9 mouse cellular contexts compared by ENCODE assay signal in the genomic region with DNA sequence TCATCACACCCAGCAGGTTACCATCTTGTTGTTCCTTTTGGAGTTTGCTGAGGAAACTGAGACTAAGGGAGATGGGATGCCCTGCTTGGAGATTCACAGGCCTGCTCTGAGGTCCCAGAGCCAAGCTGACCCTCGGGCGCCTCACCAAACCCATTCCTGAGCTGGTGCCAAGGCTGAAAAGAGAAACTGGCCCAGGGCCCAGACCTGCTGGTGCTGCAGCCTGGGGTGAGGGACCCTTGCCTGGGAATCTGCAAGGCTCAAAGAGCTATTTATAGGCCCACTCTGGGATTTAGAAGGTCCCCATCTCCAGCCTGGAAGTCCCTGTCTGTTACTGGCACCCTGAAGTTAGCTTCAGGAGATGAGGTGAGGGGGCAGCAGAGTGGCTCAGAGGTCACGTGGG. TPM values are rescaled to one million over a fixed set of nuclear protein-coding genes. Genes with fewer than 3 reads are reported as not detected.
DNase-seq lines count a peak whose midpoint lies in the region; ATAC-seq and TF ChIP-seq lines count a peak whose summit lies in the region.
"Had no signal": no experiment of that assay in that cellular context is flagged by ENCODE, and none has a peak within 500 bp of the region (broad histone marks: within the 10 kb centered on the region; RNA-seq: fewer than 3 reads in every experiment).

No protein-coding gene starts in this region.

- no peak overlapping the region for H3K4me2 ChIP-seq in lung, embryonic 14.5 days
- H3K4me2 ChIP-seq in lung, postnatal 0 days (replicated peaks; ENCODE audit: low read depth, low read length), result no peak overlapping the region

- WGBS in lung, embryonic 14.5 days, result 62% methylated on average over 3 of the region's 3 CpGs
- WGBS in lung, postnatal 0 days, result 54% methylated on average over 3 of the region's 3 CpGs
- whole genome bisulfite sequencing in thymus, adult 2 months, result 93% methylated on average over 3 of the region's 3 CpGs

- H3K27me3 ChIP-seq in lung, embryonic 14.5 days (ENCODE audit: insufficient read depth, low read length), result no peaks in the 10 kb centered on the region
- no peaks in the 10 kb centered on the region for H3K27me3 ChIP-seq in lung, postnatal 0 days (replicated peaks; ENCODE audit: insufficient read depth, low read length)
- no peaks in the 10 kb centered on the region for H3K27me3 ChIP-seq in thymus, adult 2 months (ENCODE audit: control insufficient read depth, insufficient read depth, low read length)

- TF ChIP-seq CTCF in lung, embryonic 14.5 days (IDR thresholded peaks at IDR 0.05; ENCODE audit: low read depth), result no peak
- TF ChIP-seq CTCF in lung, postnatal 0 days (IDR thresholded peaks at IDR 0.05), result no peak
- TF ChIP-seq CTCF in thymus, adult 2 months (IDR thresholded peaks at IDR 0.05; ENCODE audit: borderline replicate concordance, control insufficient read depth, extremely low read depth, insufficient read depth, low read length, poor library complexity), result no peak

- peak; percentile 41 to 84 for DNase-seq in adrenal gland, adult (ENCODE audit: inconsistent age in 2 of 2, low spot score in 1 of 2)
- no peak for DNase-seq in adrenal gland, adult 18-20 months (ENCODE audit: low spot score in 2 of 2)
- peak; percentile 31 for DNase-seq in lung, embryonic 14.5 days
- DNase-seq in lung, postnatal 0 days (ENCODE audit: low spot score), result no peak
- peak; percentile 41 to 56 for DNase-seq in gastrocnemius, postnatal 36 days
- peak; percentile 37 to 64 for DNase-seq in kidney, postnatal 36 days
- DNase-seq in thymus, adult 2 months, result no peak

- intact Hi-C loops in gastrocnemius, postnatal 36 days (cut with DNase I), result no loop called here

- no peak overlapping the region for H3K9ac ChIP-seq in lung, embryonic 14.5 days
- no peak overlapping the region for H3K9ac ChIP-seq in lung, postnatal 0 days (replicated peaks; ENCODE audit: low read depth)

- no peak overlapping the region for H3K27ac ChIP-seq in lung, embryonic 14.5 days (ENCODE audit: low read depth)
- no peak overlapping the region for H3K27ac ChIP-seq in lung, postnatal 0 days (ENCODE audit: low read length)
- H3K27ac ChIP-seq in thymus, adult 2 months (ENCODE audit: control insufficient read depth, insufficient read depth, low read length), result no peak overlapping the region

- no peak for TF ChIP-seq EP300 in lung, postnatal 0 days (IDR thresholded peaks at IDR 0.05)

- H3K9me3 ChIP-seq in lung, embryonic 14.5 days (ENCODE audit: low read depth, low read length), result no peaks in the 10 kb centered on the region
- no peaks in the 10 kb centered on the region for H3K9me3 ChIP-seq in lung, postnatal 0 days (ENCODE audit: low read length)
- H3K9me3 ChIP-seq: megakaryocyte, embryonic 14.5 days had no signal

- H3K4me3 ChIP-seq in lung, embryonic 14.5 days (ENCODE audit: low read depth, low read length), result no peak overlapping the region
- no peak overlapping the region for H3K4me3 ChIP-seq in lung, postnatal 0 days (ENCODE audit: low read depth, low read length)
- no peak overlapping the region for H3K4me3 ChIP-seq in thymus, adult 2 months (ENCODE audit: control insufficient read depth, insufficient read depth, low read length)
- H3K4me3 ChIP-seq: megakaryocyte, embryonic 14.5 days had no signal

- TF ChIP-seq POLR2A in thymus, adult 2 months (IDR thresholded peaks at IDR 0.05; ENCODE audit: control insufficient read depth, extremely low read depth, insufficient read depth, low read length, poor library complexity), result no peak

- peaks cover 13% of the 10 kb centered on the region for H3K36me3 ChIP-seq in lung, embryonic 14.5 days (ENCODE audit: insufficient read depth)
- H3K36me3 ChIP-seq in lung, postnatal 0 days (ENCODE audit: insufficient read depth, low read length), result no peaks in the 10 kb centered on the region
- H3K36me3 ChIP-seq in thymus, adult 2 months (ENCODE audit: control insufficient read depth, insufficient read depth, low read length), result peaks cover 3% of the 10 kb centered on the region; the same call in 1 of the 2 replicates

- 0 out of 2 replicates have a peak, but pooled peaks cover 4% of the 10 kb centered on the region for H3K4me1 ChIP-seq in lung, embryonic 14.5 days (ENCODE audit: insufficient read depth)
- no peaks in the 10 kb centered on the region for H3K4me1 ChIP-seq in lung, postnatal 0 days (ENCODE audit: insufficient read depth, low read depth, low read length)
- H3K4me1 ChIP-seq in thymus, adult 2 months (replicated peaks; ENCODE audit: control insufficient read depth, insufficient read depth, low read length), result peaks cover 17% of the 10 kb centered on the region

- no peak for ATAC-seq in lung, embryonic 14.5 days (ENCODE audit: insufficient read depth)
- no peak for ATAC-seq in lung, postnatal 0 days
- ATAC-seq in megakaryocyte progenitor cell, adult 5-6 weeks (replicated peaks; ENCODE audit: poor library complexity), result no peak

RNA-seq across cellular contexts. Expression of gene Nr2c2ap, which starts 2.7 kb away (rescaled TPM):
- total RNA-seq in adrenal gland, adult 18-20 months (2021), result 10 to 100 TPM; 19.0 to 24.0 TPM
- polyA plus RNA-seq in lung, embryonic 14.5 days (2014; fragmentation: Nextera tagmentation; extraction: Ambion mirVana), result 23.1 and 25.2 TPM in 2 replicates
- polyA plus RNA-seq in lung, postnatal 0 days (2015; fragmentation: Nextera tagmentation; extraction: Ambion mirVana), result 27.8 and 32.0 TPM in 2 replicates
- 1 to 10 TPM; 4.3 to 4.6 TPM for total RNA-seq in gastrocnemius, postnatal 36 days (2021)
- polyA plus RNA-seq in thymus, adult 2 months (2012; rRNA removed), result 20.7 and 26.9 TPM in 2 replicates
- total RNA-seq in megakaryocyte progenitor cell, adult 5-6 weeks (2015), result 38.4 and 45.6 TPM in 2 replicates
- total RNA-seq in megakaryocyte progenitor cell, adult 5-6 weeks (2017), result 11.6 and 13.2 TPM in 2 replicates

RNA-seq across cellular contexts. Expression of gene Ncan, which starts 7.8 kb away (rescaled TPM):
- 1 to 10 TPM in 1 of 2 experiments, under 1 TPM in 1; 0.13 to 2.6 TPM for total RNA-seq in adrenal gland, adult 18-20 months (2021)
- polyA plus RNA-seq in lung, embryonic 14.5 days (2014; fragmentation: Nextera tagmentation; extraction: Ambion mirVana), result 0.05 and 0.07 TPM in 2 replicates
- polyA plus RNA-seq in lung, postnatal 0 days (2015; fragmentation: Nextera tagmentation; extraction: Ambion mirVana), result 0.05 and 0.06 TPM in 2 replicates
- not detected for total RNA-seq in gastrocnemius, postnatal 36 days (2021)
- 0.05 and 0.08 TPM in 2 replicates for polyA plus RNA-seq in thymus, adult 2 months (2012; rRNA removed)
- not detected in 2 replicates for total RNA-seq in megakaryocyte progenitor cell, adult 5-6 weeks (2015)
- not detected in 2 replicates for total RNA-seq in megakaryocyte progenitor cell, adult 5-6 weeks (2017)

RNA-seq across cellular contexts. Expression of gene Rfxank, which starts 10.5 kb away (rescaled TPM):
- total RNA-seq in adrenal gland, adult 18-20 months (2021), result 10 to 100 TPM; 13.0 to 17.4 TPM
- polyA plus RNA-seq in lung, embryonic 14.5 days (2014; fragmentation: Nextera tagmentation; extraction: Ambion mirVana), result 17.3 TPM in 2 replicates
- polyA plus RNA-seq in lung, postnatal 0 days (2015; fragmentation: Nextera tagmentation; extraction: Ambion mirVana), result 11.9 and 12.7 TPM in 2 replicates
- 1 to 10 TPM; 6.2 to 9.3 TPM for total RNA-seq in gastrocnemius, postnatal 36 days (2021)
- polyA plus RNA-seq in thymus, adult 2 months (2012; rRNA removed), result 49.7 and 58.2 TPM in 2 replicates
- total RNA-seq in megakaryocyte progenitor cell, adult 5-6 weeks (2015), result 8.0 and 8.5 TPM in 2 replicates
- 5.7 and 5.9 TPM in 2 replicates for total RNA-seq in megakaryocyte progenitor cell, adult 5-6 weeks (2017)

RNA-seq across cellular contexts. Expression of gene Borcs8, which starts 10.9 kb away (rescaled TPM):
- total RNA-seq in adrenal gland, adult 18-20 months (2021), result 10 to 100 TPM; 54.8 to 59.2 TPM
- 42.5 and 45.7 TPM in 2 replicates for polyA plus RNA-seq in lung, embryonic 14.5 days (2014; fragmentation: Nextera tagmentation; extraction: Ambion mirVana)
- 33.4 and 34.2 TPM in 2 replicates for polyA plus RNA-seq in lung, postnatal 0 days (2015; fragmentation: Nextera tagmentation; extraction: Ambion mirVana)
- 10 to 100 TPM; 14.2 to 16.3 TPM for total RNA-seq in gastrocnemius, postnatal 36 days (2021)
- 174 and 178 TPM in 2 replicates for polyA plus RNA-seq in thymus, adult 2 months (2012; rRNA removed)
- total RNA-seq in megakaryocyte progenitor cell, adult 5-6 weeks (2015), result 42.0 and 43.3 TPM in 2 replicates
- 32.0 and 35.2 TPM in 2 replicates for total RNA-seq in megakaryocyte progenitor cell, adult 5-6 weeks (2017)

RNA-seq across cellular contexts. Expression of gene Mef2b, which starts 11.1 kb away (rescaled TPM):
- under 1 TPM; 0.48 to 0.99 TPM for total RNA-seq in adrenal gland, adult 18-20 months (2021)
- polyA plus RNA-seq in lung, embryonic 14.5 days (2014; fragmentation: Nextera tagmentation; extraction: Ambion mirVana), result 0.26 and 0.28 TPM in 2 replicates
- polyA plus RNA-seq in lung, postnatal 0 days (2015; fragmentation: Nextera tagmentation; extraction: Ambion mirVana), result 0.11 and 0.29 TPM in 2 replicates
- under 1 TPM; 0.28 to 0.32 TPM for total RNA-seq in gastrocnemius, postnatal 36 days (2021)
- 3.5 and 3.6 TPM in 2 replicates for polyA plus RNA-seq in thymus, adult 2 months (2012; rRNA removed)
- not detected in 2 replicates for total RNA-seq in megakaryocyte progenitor cell, adult 5-6 weeks (2015)
- total RNA-seq in megakaryocyte progenitor cell, adult 5-6 weeks (2017), result not detected in 2 replicates

Comparison
In these comparisons a context has a peak if more than half of its experiments do, and no peak if none do; other contexts are left out.
1. DNase-seq: peak in adrenal gland, adult (2 of 2), lung, embryonic 14.5 days (single experiment), gastrocnemius, postnatal 36 days (2 of 2) and kidney, postnatal 36 days (2 of 2); none in adrenal gland, adult 18-20 months (0 of 2), lung, postnatal 0 days (single experiment) and thymus, adult 2 months (single experiment).